Mouse (Mus musculus) brain, embryonic 18.5 days (tissue): ENCODE results near the gene Plac9b.
"Not testable (repeated sequence)": the region's sequence is repeated elsewhere in the genome, so short reads cannot be mapped to it uniquely, and the experiment has no call there.

Experiments
- DNase-seq: peaks from one replicate; pipeline ENCODE4 v3.0.0-alpha.2; 2012; ENCODE audit warnings: low read depth, low spot score

Plac9b gene

DNA sequence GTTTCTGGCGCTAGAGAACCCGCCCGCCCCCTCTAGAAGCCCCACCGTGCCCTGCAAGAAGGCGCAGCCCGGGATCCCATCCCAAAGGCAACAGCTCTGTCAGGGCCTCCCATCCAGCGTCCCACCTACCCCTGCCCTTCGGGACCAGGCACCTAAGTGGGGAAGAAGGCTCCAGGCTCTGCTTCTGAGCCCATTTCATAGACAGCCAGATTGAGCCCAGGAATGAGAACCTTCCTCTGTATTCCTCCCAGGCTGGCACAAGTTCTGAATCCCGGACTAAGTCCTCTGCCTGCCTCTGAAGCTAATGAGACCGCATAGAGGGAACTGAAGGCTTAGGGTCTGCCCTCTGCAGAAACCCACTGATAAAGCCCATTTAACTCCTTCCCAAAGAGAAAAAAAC, at the start of gene Plac9b:
Gene Plac9b, minus strand, starts transcription at position 101 of the 400 bp plus-strand sequence.
- not testable (repeated sequence) for DNase-seq

DNA sequence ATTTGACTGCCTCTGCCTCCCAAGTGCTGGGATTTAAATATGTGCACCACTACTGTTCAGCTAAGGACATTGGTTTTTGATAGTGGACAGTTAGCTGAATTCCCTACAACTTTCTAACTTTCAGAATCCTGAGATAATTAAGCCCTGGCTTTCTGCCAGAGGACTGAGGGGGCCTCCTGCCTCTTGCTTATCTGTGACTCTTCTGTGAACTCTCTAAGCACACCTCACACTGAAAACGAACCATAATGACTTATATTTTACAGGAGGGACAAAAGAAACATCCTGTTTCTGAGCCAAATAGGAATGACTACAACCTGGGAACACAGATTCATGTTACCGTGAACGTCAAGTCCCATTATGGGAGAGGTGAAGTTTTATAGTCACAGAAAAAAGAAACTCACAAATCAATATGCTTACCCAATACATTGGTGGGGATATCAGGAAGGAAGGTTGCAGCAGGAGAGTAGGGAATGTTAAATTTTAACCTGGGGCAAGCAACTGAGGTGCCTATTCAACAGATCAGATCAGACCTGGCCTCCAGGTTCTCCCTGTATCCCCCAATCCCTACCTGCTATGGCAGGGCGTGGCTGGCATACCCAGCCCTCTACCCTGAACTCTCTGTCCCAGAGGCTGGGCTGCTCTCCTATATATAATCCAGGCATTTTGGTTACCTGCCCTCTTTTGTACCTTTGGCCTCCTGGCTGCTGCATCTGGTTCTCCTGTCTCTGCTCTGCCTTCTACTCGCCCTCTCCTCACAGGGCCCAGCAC, 34.1 kb upstream of the Plac9b start:
- DNase-seq: not testable (repeated sequence)

DNA sequence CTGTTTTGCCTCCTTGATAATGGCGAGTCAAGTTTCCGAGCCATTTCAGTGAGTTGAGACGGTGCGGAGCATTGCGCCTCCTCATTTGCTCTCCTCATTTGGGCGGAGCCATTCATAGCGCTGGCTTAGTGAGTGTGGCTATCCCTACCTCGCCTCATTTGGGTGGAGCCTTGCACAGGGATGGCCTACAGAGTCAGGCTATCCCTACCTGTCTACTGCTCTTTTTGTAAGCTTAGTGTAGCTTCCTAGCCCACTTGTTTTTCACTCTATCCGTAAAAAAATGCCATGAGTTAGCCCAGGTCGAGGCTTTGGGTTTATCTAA, 24.6 kb upstream of the Plac9b start, which contains the start of gene Tmem254b:
Gene Tmem254b, minus strand, starts transcription at position 116 of the 322 bp plus-strand sequence.
- DNase-seq: not testable (repeated sequence)

DNA sequence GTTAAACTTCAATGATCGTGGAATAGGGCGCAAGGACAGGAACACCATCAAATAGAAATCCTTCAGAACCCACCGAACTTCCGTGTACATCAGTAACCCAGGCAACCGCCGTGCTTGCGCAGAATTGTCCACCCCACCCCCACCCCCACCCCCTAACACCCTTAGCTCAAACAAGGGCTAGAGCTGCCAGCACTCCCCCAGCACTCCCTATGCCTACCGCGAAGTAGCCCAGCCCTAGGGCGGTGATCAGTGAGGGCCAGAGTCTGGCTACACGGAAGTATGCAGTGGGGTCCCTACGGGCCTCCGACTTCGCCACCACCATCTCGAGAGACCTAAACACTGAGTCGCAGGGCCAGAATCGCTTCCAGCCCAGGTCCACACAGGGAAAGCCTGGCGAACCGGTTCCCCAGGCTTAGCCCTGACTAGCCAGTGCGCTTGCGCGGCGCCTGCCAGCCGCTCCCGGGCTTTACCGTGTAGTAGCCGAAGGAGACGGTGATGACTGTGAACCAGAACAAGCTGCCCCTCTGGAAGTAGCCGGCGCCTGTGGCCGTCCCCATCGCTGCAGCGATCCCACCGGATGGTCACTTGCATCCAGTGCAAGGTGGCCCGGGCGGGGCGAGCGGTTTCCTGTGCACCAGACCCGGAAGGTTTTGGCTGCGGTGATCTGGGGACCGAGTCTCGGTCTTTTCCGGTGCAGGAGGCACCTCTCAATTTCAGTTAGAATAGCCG, 24.1 kb upstream of the Plac9b start:
- not testable (repeated sequence) for DNase-seq

DNA sequence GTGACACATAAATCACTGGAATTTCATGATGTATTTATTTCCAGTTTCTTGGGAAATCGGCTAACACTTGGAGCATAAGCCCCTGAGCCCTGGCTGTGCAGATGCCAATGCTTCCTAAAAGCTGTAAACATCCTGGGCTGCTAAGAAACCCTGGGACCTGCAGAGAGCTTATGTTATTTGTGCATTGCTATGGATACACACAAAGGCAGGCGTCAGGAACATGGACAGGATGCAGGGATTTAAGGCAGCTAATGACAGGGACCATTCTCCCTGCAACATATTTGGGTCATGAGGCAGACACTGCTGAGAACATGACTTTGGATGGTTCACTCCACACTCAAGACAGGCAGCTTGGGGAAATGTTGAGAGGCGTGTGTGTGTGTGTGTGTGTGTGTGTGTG, 15.6 kb upstream of the Plac9b start:
- DNase-seq: not testable (repeated sequence)

DNA sequence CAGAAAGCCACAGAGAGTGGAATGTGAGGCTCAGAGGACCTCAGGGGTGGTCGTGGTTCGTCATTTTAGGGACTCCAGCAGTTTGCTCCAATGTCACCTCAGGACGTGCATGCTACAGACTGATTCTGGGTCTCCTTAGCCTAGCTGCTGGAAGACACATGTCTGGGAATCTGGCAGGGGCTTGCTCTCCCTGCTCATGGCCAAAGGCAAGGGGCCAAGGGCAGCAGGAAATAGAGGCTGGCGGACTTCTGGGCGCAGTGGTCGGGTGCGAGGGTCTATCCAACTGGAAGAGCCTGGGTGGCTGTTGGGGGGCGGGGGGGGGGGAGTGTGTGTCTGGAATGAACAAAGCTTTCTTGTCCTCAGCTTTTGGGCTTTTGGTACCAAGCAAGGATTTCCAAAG, 6.1 kb upstream of the Plac9b start:
- not testable (repeated sequence) for DNase-seq

- not testable (repeated sequence) for DNase-seq
These were observed 4.4 kb upstream of the Plac9b start for GRCm38 (mm10) chr14:26186638-26187037.

- DNase-seq: not testable (repeated sequence)
These were observed 620 bp downstream of the Plac9b start for GRCm38 (mm10) chr14:26181660-26182059.

- not testable (repeated sequence) for DNase-seq
These were observed 7.3 kb downstream of the Plac9b start for GRCm38 (mm10) chr14:26175028-26175427.

DNA sequence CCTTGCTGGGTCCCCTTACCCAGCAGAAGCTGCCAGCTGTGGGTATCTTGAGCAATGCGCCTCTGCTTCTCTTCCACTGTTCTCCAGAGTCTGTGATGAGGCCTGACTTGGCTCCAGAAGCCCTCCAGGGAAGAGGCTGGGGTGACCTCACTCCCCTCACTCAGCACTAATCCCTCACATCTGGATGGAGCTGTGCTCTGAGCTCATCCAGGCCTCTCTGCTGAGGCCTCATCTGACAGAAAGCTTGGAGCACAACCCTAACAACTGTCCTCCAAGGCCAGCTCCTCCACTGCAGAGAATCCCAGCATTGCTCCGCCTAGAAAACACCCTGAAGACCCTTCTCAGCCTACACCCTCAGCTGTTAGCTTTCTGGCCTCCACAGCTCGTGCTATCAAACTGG, 8.3 kb downstream of the Plac9b start:
- not testable (repeated sequence) for DNase-seq

- not testable (repeated sequence) for DNase-seq
These were observed 17.0 kb downstream of the Plac9b start for GRCm38 (mm10) chr14:26165266-26165665.

DNA sequence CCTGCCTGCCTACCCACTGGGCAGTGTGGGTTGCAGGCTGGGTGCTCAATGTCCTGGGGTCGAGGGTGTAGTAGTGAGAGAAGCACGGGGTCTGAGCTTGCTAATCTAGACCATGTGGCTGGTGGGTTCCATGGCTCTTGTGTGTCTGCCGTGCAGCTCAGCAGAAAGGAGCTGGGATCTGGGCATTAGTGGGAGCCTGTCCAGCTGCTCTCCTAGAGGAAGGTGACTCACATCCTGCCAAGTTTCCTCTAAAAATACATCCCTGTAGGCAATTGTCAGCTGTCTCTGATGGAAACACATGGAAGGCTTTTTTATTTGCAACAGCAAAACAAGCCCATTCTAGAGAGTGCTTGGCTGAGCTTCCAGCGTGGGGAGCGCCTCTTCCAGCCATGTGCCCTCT, 19.9 kb downstream of the Plac9b start:
- not testable (repeated sequence) for DNase-seq

DNA sequence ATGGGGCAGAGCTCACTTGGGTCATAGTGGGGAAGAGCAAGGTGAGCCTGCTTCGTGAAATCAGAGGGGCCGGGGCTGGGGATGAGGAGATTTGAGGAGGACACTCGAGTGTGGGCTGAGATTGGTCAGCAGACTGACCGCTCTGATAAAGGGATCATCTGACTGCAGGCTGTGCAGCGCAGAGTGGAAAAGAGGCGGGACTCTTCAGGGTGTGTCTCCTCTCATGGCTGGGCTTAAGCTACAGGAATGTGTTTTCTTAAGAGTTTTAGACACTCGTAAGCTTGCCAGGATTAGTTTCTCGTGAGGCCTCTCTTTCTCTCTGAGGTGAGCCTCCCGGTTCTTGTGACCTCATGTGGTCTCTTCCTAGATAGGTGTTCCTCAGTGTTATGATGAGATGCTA, 21.1 kb downstream of the Plac9b start:
- DNase-seq: not testable (repeated sequence)

DNA sequence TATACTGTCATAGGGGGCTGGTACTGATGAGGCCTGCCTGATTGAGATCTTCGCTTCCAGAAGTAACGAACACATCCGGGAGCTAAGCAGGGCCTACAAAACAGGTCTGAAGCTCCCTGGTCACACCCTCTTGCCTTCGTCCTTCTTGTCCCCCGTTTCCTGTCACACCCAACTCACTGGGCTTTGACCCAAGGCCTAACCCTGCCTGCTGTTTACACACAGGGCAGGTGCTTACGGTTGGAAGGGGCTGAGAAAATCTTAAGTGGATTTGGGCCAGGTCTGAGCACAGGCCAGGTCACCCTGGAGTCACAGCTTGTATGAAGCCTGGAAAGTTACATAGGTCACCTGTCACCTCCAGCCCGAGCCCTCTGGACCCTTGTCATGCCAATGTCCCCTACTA, 26.2 kb downstream of the Plac9b start:
- DNase-seq: not testable (repeated sequence)

GRCm38 (mm10) chr14:26147095-26147494, 35.2 kb downstream of the Plac9b start:
- DNase-seq: not testable (repeated sequence)

DNA sequence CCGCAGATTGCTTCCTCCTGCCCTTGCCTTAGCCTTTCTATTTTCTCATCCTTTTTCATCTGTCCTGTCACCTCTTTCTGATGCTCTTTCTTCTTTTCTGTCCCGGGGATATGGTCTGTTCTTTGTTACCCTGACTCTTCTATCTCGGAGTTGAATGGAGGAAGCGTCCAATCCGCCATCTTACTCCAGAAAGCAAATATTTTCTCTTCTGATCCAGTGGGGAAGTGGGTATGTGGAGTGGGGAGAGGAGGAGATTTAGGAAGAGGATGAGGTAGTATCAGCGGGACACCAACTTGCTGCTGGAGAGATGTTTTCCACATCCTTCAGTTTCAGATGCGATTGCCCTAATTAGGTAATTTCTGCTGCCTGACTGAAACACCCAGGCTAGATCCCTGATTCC, 63.2 kb downstream of the Plac9b start:
- DNase-seq: not testable (repeated sequence)

GRCm38 (mm10) chr14:26118550-26119000, 63.7 kb downstream of the Plac9b start:
- DNase-seq: not testable (repeated sequence)

- DNase-seq: not testable (repeated sequence)
These were observed 64.1 kb downstream of the Plac9b start, which contains the start of gene Duxbl2 for GRCm38 (mm10) chr14:26118150-26118549. Gene Duxbl2, plus strand, starts transcription at chr14:26118349.
